Mouse (Mus musculus) bone marrow, adult 2 months (tissue): Measurements from ENCODE around the gene Dapp1. TPM values are rescaled to one million over a fixed set of nuclear protein-coding genes. Genes with fewer than 3 reads are reported as not detected.
A peak's percentile ranks its signal among the peaks of the same experiment; 100 is the strongest.

ENCODE experiments used
- H3K27ac ChIP-seq: fragments of 200-500 bp; 2 replicates; pipeline ENCODE4 v1.5.1; 2012; ENCODE audit warnings: low read depth, mild to moderate bottlenecking, control low read depth, inconsistent platforms, low read length; ENCODE audit not compliant: control insufficient read depth, poor library complexity, insufficient read depth
- H3K4me1 ChIP-seq: fragments of 200-500 bp; 2 replicates; pipeline ENCODE4 v1.6.1; 2011; ENCODE audit warnings: low read length; ENCODE audit not compliant: control insufficient read depth, insufficient read depth
- H3K4me3 ChIP-seq: fragments of 200-500 bp; replicated peaks from 2 replicates; pipeline ENCODE3; 2011; ENCODE audit warnings: mild to moderate bottlenecking, low read depth, low read length, control low read depth; ENCODE audit not compliant: control insufficient read depth
- CTCF ChIP-seq: fragments of 200-500 bp; IDR thresholded peaks from 2 replicates; pipeline ENCODE4 v1.5.1; 2011; ENCODE audit warnings: low read length, control low read depth; ENCODE audit not compliant: control insufficient read depth, insufficient read depth
- POLR2A ChIP-seq: fragments of 200-500 bp; IDR thresholded peaks from 2 replicates; pipeline ENCODE4 v1.6.1; 2011; ENCODE audit warnings: low read depth, mild to moderate bottlenecking, control low read depth, low read length, borderline replicate concordance; ENCODE audit not compliant: control insufficient read depth
- WGBS: fragments of 180-500 bp; shearing (Covaris S2); methylation state at CpG from one replicate; pipeline ENCODE4 v1.1.7; 2018; 5-methylcytosine and 5-hydroxymethylcytosine counted together
- polyA plus RNA-seq: library from polyadenylated mRNA; stranded (reverse); fragments of >200 nt; gene quantifications from 2 replicates; pipeline ENCODE4 v1.2.4, GENCODE M21; 2011; ENCODE audit warnings: low replicate concordance; ENCODE audit not compliant: missing spikeins, insufficient read depth, insufficient read length

The Dapp1 gene
- polyA plus RNA-seq, 1 experiment = 64.2 TPM

GRCm38 (mm10) chr3:138012351-138012750 is 31.0 kb upstream of the Dapp1 start:
- Histone ChIP-seq H3K27ac (no peak overlapping the region), H3K4me3 (no peak overlapping the region), H3K4me1 (no peaks in the 10 kb centered on the region)
- TF ChIP-seq CTCF (no peak), POLR2A (no peak)
- WGBS = 43% methylated on average over 4 of the region's 4 CpGs

DNA sequence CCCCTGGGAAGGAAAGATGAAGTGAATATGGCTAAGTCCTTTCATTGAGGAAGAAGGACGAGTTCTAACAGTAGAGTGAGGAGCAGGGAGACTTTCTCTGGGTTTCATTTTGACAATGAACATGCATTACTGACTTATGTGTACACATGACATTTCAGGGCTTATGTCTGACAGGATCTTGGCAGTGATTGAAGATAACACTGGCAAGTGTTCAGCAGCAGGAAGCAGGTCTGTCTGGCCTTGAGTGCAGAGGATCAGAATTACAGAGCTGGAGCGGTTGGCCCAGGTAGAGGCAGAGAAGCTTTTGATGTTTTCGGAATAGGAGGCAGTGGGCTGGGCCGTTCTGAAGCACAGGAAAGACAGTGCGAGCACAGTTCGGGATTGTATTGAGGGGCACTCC is 26.8 kb upstream of the Dapp1 start:
- H3K27ac ChIP-seq = no peak overlapping the region
- WGBS = 68% methylated on average over 6 of the region's 6 CpGs
- H3K4me3 ChIP-seq = no peak overlapping the region
- no peaks in the 10 kb centered on the region for H3K4me1 ChIP-seq
- TF ChIP-seq POLR2A = no peak
- TF ChIP-seq CTCF = no peak

GRCm38 (mm10) chr3:138006896-138007295 is 25.6 kb upstream of the Dapp1 start:
- no peak overlapping the region for H3K4me3 ChIP-seq

DNA sequence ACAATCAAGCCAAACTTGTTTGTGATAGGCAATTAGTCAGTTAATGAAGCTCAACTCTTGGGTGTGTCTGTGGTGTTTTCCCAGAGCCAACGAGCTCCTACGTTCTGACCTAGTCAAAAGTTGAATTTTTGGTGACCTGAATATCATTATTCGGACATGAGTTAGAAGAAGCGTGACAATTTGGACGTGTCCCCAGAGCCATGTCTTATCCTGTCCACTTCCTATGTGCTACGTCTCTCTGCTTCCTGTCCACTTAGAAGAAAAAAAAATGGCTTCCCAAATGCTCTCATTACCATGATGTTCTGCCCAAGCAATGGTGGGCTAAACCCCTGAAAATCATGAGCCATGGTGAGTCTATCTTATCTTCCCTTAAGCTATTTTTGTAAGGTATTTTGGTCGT is 21.9 kb upstream of the Dapp1 start:
- Histone ChIP-seq H3K27ac (no peak overlapping the region), H3K4me3 (no peak overlapping the region), H3K4me1 (no peaks in the 10 kb centered on the region; the same call in 1 of the 2 replicates)
- TF ChIP-seq POLR2A (no peak), CTCF (no peak)
- 76% methylated on average over 7 of the region's 7 CpGs for WGBS

More at GRCm38 (mm10) chr3:138006896-138007295, 25.6 kb upstream of the Dapp1 start:
- TF ChIP-seq CTCF = no peak
- TF ChIP-seq POLR2A = no peak
- no peak overlapping the region for H3K27ac ChIP-seq
- 16% methylated on average over 3 of the region's 3 CpGs for WGBS
- H3K4me1 ChIP-seq = no peaks in the 10 kb centered on the region; the same call in 1 of the 2 replicates

GRCm38 (mm10) chr3:138002545-138002944 is 21.2 kb upstream of the Dapp1 start:
- H3K4me3 ChIP-seq = no peak overlapping the region
- no peaks in the 10 kb centered on the region; the same call in 1 of the 2 replicates for H3K4me1 ChIP-seq
- no peak overlapping the region for H3K27ac ChIP-seq
- TF ChIP-seq CTCF (no peak), POLR2A (no peak)
- WGBS = 8% methylated on average over 6 of the region's 6 CpGs

GRCm38 (mm10) chr3:138001865-138002264 is 20.5 kb upstream of the Dapp1 start:
- TF ChIP-seq POLR2A = no peak
- no peak for TF ChIP-seq CTCF
- WGBS = 6% methylated on average over 4 of the region's 4 CpGs
- Histone ChIP-seq H3K4me1 (no peaks in the 10 kb centered on the region; the same call in 1 of the 2 replicates), H3K4me3 (no peak overlapping the region), H3K27ac (no peak overlapping the region)

DNA sequence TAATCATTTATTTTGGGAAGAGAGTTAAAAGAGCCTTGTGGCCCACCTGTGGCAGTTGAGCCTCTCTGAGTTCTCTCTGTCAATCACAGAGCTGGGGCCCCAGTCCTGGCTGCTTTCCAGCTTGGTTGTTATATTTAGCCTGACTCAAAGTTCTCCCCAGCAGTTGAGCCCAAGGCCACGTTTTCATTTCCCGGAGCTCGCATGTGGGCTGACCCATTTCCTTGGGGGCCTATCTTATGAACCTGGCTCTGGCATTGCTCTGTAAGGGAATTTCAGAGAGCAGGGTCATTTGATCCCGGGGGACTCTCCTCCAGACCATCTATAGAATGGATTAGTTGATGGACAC is 19.4 kb upstream of the Dapp1 start:
- H3K27ac ChIP-seq = no peak overlapping the region
- H3K4me1 ChIP-seq = no peaks in the 10 kb centered on the region; the same call in 1 of the 2 replicates
- WGBS = 8% methylated on average over 4 of the region's 4 CpGs
- TF ChIP-seq POLR2A = no peak
- no peak for TF ChIP-seq CTCF
- peak overlapping the region; percentile 20 for H3K4me3 ChIP-seq

DNA sequence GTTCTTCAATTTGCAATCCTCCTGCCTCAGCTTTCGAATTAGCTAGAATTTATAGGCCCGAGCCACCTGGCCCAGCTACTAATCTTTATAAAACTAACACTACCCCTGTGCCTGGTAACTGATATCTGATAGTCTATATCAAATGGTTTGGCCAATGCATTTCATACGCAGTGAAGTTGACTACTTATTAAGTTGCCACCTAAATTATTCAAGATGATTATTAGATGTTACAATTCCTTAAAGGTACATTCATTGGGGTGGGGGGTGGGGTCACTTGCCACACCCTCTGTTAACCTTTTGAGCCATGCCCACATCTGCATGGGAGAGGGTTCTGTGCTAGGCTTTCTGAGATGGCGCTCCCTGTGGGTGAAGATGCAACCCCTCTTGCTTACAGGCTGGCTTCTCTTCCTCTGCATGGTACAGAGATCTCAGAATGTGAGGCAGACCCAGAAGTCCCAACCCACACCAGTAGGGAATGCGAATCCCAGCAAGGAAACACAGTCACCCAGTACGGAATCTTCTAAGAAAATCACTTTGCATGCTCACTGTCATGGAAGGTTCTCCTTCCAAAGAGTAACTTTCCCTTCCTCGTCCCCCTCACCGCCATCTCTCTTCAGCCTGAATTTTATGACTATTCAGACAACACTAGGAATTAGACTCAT is 18.8 kb upstream of the Dapp1 start:
- Histone ChIP-seq H3K4me3 (no peak overlapping the region), H3K27ac (no peak overlapping the region), H3K4me1 (no peaks in the 10 kb centered on the region; the same call in 1 of the 2 replicates)
- TF ChIP-seq CTCF (no peak), POLR2A (no peak)
- WGBS = 69% methylated on average over 8 of the region's 8 CpGs

DNA sequence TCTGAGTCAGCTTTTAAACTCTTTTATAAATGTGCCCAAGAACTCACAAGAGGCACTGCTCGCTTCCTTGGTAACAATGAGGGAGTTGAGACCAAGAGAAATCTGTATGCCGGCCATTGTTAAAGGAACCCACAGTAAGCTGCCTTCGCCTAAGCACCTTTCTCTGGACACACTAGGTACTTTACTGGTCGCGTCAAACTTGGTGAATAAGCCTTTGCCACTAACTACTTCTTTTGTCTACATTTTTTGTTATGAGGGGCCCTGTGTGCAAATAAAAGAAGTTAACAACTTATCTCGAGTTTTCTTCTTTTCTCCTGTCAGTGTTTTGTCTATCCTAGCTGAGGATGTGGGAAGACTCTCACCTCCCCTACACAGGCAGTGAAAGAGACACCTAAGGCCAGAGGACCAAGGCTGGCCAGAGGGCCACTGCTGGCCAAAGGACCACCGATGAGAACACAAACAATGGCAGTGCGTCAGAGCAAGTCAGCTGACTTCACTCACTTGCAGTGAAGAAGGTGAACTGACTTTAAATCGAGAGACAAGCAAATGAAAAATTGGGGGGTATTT is 18.0 kb upstream of the Dapp1 start:
- TF ChIP-seq CTCF = no peak
- TF ChIP-seq POLR2A = no peak
- Histone ChIP-seq H3K27ac (no peak overlapping the region), H3K4me1 (no peaks in the 10 kb centered on the region; the same call in 1 of the 2 replicates), H3K4me3 (no peak overlapping the region)
- WGBS = 54% methylated on average over 9 of the region's 9 CpGs
